Mouse (Mus musculus) adrenal gland, postnatal 4 days (tissue): ENCODE results near the gene Rasd1. TPM values are rescaled to one million over a fixed set of nuclear protein-coding genes. Genes with fewer than 3 reads are reported as not detected.

Experiments used
- DNase-seq, 2 experiments: peaks; one replicate each; pipeline ENCODE4 v3.0.0; 2021 to 2022; ENCODE audit warnings: low spot score in 2 of 2, mixed read lengths in 2 of 2
- long read RNA-seq, 2 experiments: library from polyadenylated mRNA; stranded (forward); transcript quantifications; one replicate each; pipeline ENCODE4 v2.0.0; 2021
- total RNA-seq, 2 experiments: library from RNA; stranded (reverse); gene quantifications; 2 replicates each; pipeline ENCODE4 v1.2.3; 2021

Rasd1 gene
- total RNA-seq: 10 to 100 TPM; 20.7 to 21.6 TPM
- long read RNA-seq, experiment 1, transcript Rasd1-201 (2 exons, 1,611 nt): major isoform, 27 of 29 reads
- long read RNA-seq, experiment 1, partial matches to known transcripts: 2 of 29 reads
- long read RNA-seq, experiment 1, other reads (novel, unspliced or antisense): 0 of 29 reads
- long read RNA-seq, experiment 2, transcript Rasd1-201 (2 exons, 1,611 nt): major isoform, 18 of 20 reads
- long read RNA-seq, experiment 2, partial matches to known transcripts: 0 of 20 reads
- long read RNA-seq, experiment 2, other reads (novel, unspliced or antisense): 2 of 20 reads

DNA sequence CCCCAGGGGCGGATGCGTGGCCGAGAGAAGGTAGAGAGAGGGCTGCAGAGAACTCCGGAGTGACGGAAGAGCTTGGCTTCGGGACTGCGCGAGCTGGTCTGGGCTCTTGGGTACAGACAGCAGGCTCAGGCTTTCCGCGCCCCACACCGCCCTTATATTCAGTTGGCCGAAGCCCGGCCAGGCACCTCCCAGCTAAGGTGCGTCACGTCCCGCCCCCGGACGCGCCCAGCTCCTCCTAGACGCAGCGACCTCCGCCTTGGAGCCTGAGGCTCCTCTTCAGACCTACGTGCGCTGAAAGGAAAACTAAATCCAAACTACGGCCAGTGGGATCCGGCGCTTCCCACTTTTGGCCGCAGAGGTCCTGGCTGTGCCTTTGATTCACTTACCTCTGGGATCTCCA lies at the start of gene Rasd1:
Rasd1 (minus strand) TSS at position 127 of the 400 bp plus-strand sequence.
- peak; percentile 64 to 68 for DNase-seq

DNA sequence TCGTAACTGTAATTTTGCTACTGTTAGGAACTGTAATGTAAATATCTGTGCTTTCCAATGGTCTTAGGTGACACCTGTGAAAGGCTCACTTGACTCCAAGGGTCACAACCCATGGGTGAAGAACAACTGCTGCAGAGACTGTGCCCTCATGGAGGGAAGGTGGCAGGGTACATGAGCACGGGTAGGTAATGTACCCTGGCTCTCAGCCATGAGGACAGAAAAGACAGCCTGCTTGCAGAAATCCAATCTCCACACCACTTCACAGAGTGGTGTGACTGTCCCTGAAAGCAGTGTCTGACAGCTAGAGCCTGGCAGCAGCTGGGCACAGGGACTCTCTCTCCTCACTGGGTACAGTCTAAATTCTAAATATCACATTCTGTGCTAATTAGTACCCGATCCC lies 46.8 kb upstream of the Rasd1 start:
- no peak for DNase-seq

DNA sequence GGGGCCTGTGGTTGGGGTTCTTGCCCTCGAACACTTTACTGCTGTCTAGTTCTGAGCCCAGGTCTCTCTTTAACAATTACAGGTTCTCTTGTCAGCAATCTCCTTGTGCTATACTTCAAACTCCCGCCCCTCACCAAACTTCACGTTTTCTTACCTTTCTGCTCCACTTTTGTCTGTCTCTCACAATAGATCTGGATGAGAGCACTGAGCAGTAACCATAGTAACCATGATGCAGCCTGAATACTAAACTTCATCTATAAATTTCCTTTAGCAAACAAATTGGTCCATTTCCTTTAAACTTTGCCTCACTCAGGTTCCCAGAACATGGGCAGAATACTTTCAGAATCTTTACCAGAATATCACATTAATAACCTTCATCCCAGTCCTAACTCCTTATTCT lies 44.7 kb upstream of the Rasd1 start:
- DNase-seq: no peak

DNA sequence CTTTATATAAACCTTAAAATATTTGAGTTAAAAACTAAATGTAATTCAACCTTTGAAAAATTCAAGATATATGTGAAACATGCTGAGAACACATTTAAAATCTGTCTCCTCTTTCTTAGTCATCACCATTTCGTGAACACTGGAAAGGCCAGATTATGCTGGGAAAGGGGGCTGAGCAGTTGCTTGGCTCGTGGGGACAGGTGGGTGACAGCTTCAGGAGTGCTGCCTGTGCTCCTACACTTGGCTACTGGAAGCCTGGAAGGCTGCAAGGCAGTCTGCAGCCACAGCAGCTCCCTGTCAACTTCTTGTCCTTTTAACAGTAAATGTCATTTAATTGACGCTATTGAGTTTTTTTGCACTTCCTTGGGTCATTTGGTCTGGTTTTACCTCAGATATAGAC lies 41.1 kb upstream of the Rasd1 start:
- no peak for DNase-seq

DNA sequence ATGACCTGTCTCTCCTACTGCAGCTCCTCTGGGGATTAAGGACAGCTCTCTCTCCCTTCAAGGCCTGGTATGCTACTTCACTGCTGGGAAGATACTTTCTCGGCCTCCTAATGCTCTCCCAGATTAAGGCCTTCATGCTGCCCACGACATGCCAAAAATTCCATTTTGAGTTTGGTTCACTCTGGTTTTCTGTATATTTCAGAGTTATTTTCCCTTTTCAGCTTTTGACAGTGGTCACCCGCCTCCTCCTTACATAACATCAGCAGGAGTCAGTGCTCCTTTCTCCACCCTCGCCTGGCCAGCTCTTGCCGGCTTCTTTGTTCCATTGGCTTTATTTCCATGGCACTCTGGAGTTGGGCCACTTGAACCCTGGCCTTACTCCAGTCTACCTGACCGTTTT lies 40.0 kb upstream of the Rasd1 start:
- no peak for DNase-seq

DNA sequence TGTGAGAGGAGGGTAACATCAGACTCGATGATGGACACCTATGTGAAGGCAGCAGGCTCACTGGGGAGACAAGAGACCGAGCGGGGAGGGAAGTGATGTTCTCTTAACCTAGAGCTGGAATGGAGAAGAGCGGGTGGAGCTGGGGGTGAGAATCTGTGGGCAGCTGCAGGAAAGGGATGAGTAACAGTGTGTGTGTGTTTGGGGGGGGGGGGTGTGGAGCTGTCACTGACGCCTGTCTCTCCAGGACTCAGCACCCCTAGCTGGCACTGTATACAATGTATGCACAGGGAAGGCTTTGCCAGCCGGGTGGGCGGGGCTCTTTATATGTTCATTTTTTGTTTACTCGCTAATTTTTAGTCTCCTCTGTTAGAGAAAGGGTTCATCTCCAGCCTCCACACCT lies 39.1 kb upstream of the Rasd1 start:
- DNase-seq: no peak

DNA sequence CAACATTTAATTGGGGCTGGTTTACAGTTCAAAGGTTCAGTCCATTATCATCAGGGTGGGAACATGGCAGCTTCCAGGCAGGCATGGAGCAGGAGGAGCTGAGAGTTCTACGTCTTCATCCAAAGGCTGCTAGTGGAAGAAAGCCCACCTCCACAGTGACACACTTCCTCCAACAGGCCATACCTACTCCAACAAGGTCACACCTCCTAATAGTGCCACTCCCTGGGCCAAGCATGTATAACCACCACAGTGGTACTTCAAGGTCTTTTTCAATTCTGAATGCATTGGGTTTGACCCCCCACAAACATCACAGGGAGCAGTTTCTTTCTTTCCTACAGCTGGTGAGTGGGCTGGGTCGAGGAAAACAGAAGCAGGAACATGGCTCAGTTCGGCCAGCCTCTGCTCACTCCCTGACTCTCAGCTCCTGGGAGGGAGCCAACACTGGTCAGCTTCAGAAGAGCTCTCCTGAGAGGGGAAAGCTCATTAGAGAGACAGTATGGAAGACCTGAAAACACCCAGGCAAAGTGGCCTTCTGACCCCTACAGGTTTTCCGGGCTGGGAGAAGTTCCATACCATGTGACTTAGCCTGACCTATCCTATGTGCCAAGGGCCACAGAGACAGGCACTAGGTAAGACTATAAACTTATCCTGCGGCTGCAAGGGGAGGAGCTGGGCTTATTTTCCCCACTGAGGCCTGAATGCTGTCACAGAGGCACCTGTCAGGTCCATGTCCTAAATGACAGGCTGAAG lies 36.7 kb upstream of the Rasd1 start:
- no peak for DNase-seq

DNA sequence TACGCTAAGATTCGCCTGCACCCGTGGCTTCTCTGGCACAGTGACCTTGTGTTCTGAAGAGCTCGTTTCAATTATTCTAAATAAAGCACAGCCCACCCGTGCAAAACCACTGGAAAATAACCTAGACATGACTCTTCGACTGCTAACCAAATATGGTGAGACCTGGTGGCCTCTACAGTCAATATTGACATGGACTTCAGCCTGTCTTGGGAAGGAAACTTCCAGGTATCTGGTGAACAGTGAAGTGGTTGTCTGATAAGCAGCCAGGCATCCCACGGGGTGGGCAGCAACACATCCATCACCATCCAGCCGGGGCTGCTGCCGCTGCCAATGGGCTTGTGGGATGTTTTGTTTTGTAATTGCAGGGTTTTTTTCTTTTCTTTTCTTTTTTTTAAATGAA lies 29.6 kb upstream of the Rasd1 start:
- DNase-seq: no peak

DNA sequence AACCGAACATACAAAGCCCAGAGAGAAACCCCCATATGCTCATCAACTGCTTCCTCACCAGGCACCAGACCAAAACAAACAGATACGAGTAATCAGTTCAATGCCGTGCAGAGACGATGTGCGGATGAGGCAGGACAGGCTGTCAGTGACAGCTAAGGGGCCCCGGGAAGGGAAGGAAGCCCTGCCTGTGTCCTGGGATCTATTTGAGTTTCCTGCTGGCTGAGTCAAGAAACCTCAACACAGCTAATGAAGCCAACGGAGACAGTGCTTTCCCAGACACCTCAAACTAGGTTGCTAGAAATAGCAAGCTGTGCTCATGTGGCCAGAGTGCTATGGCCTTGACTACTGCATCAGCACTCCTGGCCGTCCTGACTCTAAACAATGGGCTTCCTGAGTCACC lies 26.6 kb upstream of the Rasd1 start:
- no peak for DNase-seq

DNA sequence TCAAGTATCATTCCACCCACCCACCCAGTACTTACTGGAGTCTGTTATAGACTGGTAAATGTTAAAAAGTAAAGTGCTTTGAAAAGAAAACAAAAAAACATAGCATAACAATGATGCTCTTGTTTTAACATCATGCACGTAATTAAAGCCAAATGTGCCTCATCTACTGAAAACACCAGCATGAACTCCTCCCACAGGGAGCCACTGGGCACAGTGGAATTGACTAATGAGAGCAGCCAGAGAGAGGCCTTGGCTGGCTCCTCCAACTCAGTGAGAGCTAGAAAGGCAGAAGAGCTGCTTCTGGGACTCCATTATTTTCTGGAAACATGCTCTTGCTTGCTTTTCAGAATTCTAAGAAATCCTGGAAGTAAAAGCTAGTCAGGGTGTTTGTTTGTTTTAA lies 24.7 kb upstream of the Rasd1 start:
- no peak for DNase-seq

DNA sequence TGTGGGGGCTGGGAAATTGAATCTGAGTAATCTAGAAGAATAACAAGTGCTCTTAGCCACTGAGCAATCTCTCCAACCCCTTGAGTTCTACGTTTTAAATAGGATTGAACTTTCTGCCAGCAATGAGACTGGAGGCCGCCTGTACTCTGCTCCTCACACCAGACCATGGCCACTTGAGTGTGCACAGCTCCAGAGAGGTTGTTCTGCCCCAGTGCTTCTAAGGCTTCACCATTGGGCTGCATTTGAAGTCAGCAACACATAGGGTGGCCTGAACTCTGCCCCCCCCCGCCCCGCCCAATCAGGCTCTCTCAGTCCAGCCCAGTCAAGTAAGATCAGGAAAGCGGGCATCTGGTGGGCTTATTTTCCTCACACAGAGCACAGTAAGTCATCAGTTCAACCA lies 13.1 kb upstream of the Rasd1 start:
- DNase-seq: no peak

DNA sequence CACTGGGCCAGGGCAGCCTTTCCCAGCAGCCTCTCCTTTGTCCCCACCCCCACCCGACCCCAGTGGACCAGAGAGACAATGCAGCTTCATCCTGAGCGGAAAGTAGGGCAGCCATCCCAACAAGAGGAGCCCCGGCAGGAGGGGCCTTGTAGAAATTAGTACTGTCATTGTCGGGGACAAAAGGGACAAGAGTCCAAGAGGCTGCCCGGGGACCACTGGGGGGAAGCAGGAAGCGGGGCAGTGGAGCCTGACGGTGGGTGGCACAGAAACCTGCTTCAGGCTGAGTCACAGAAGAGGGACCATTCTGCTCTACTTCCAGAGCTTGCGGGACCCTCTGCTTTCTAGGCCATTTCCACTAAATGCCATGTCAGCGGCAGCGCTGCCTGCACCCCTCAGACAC lies 10.5 kb upstream of the Rasd1 start:
- no peak for DNase-seq

DNA sequence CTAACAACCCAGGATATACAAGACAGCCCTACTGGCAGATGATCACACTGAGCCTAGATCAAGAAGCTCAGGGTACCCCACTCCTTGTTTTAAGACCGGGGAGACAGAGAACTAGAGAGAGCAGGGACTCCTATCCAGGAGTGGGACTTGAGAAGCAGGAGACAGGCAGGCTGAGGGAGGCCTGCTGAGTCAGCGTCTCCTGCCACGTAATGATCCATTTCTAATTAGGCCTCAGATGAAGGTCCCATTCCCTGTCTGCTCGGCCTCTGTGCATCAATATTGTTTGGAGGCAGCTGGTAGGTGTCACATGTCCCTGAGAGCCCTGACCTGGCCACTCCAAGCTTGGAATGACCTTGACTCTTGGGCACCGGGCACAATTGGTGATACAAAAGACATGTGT lies 8.6 kb upstream of the Rasd1 start:
- DNase-seq: no peak

DNA sequence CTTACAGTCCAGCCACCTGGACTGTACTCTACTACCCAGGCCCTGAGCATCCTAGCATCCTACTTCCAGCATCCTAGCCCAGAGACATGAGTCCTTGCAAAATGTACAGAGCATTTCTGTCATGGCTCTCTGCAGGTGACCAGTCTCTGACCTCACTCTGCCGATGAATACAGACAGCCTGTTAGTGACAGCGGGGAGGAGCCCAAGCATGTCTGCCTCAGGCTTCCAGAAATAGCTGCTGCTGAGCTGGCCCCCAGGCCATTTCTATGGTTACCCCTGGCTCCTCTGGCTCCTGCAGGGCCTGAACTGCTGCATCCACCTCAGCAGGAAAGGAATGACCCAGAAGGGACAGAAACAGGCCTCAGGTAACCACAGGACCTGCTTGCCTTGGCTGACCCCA lies 6.9 kb upstream of the Rasd1 start:
- no peak for DNase-seq

DNA sequence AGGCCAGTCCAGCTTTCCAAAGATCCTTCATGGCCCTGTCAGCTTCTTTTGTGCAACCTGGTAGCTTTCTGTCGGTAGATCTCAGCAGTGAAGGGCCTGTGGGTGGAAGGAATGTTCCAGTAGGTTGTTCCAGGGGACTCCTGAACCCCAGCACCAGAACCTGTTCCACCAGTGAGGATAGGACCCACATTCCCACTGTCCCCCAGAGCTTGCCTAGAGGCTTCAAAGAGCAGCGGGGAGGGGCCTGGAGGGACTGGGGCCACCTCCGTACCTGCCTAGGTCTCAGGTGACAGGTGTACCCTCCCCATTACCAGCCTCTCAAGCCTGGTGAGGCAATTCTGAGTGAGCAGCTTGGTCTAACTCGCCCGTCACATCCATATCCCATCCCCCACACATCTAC lies 6.0 kb upstream of the Rasd1 start:
- DNase-seq: no peak

DNA sequence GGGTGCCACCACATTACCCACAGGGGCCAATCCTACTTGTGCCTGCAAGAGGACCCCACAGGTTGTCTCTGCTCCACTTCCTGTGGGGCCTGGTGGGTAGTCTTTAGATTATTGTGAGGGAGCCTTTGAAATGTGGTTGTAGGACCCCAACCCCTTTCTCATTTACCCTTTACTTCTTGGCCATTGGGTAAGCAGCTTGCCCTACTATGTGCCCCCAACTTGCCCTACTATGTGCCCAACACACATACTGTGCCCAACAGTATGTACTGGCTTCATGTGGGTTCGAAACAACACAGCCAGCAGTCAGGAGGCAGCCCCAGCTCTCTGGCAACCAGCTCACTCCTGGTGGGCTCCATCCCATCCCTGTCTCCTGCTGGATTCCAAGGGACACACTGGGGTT lies 3.0 kb upstream of the Rasd1 start:
- no peak for DNase-seq

DNA sequence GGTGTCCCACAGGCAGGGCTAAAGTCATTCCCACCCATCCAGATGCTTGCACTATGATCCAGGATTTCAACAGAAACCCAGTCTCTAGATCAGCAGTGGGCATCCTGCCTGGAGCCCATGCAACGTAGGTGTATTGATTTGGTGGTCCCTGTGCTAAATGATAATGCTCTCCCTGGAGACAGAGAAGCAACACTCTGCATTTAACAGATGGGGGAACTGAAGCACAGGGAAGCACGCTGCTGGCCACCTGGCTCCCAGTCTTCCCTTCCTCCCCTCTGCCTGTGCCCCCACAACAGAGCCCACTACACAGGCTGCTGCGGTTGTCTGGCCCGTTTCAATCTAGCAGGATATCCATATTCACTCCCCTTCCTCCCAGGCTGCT lies 1.3 kb upstream of the Rasd1 start:
- DNase-seq: no peak

DNA sequence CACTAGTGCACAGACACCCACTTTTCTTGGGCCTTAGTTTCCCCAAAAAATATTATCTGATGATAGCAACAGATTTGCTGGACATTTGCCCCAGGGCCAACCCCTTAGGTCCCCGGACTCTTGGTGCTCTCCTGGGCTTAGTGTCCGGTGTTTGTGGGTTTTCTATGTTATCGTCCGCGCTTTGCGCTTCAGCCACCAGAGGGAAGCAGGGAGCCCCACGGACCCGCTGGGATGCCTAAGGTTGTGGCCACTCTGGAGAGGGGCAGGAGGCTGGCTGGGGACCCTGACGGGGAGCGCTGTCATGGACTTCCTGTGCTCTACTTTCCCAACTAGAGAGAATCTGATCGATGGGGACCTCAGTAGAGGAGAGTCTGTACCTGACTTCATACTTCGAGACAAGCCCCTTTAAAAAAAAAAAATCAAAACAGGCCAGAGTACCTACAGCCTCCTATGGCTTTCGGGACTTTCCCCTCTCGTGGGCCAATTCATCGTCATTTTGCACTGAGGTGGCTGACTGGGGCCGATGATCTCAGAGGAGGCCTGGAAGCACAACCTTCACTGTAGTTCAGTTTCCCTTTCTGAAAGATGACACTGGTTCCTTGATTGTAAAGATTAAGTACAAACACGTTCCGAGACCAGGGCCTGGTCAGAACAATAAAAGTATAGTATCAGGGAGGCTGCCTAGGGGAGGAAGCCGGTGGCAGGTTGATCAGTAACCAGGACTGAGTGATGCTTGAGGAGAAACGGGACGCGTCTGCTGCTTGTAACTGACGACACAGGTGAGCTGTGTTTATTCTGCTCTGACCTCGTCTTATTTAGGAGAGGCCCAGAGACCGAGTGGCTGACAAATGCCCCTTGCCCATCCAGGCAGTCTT lies 720 bp upstream of the Rasd1 start:
- peak; percentile 57 to 75 for DNase-seq

DNA sequence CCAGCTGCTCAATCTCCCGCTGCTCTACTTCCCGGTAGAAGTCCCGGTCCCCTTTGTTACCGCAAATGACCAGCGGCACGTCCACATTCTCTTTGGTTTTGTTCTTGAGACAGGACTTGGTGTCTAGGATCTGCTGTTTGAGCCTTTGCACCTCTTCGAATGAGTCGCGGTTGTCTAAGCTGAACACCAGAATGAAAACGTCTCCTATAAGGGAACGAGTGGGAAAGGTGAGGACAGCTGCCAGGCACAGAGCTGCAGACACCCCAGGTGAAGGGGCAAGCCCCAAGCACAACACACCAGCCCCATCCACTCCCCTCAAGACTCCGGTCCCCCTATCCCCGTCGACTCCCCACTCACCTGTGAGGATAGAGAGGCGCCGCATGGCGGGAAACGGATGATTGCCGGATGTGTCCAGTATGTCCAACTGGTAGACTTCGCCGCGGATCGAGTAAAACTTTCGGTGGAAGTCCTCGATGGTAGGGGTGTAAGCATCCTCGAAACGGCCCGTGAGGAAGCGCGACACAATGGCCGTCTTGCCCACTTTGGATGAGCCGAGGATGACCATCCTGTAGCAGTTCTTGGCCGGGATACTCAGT lies 483 bp downstream of the Rasd1 start:
- no peak for DNase-seq

DNA sequence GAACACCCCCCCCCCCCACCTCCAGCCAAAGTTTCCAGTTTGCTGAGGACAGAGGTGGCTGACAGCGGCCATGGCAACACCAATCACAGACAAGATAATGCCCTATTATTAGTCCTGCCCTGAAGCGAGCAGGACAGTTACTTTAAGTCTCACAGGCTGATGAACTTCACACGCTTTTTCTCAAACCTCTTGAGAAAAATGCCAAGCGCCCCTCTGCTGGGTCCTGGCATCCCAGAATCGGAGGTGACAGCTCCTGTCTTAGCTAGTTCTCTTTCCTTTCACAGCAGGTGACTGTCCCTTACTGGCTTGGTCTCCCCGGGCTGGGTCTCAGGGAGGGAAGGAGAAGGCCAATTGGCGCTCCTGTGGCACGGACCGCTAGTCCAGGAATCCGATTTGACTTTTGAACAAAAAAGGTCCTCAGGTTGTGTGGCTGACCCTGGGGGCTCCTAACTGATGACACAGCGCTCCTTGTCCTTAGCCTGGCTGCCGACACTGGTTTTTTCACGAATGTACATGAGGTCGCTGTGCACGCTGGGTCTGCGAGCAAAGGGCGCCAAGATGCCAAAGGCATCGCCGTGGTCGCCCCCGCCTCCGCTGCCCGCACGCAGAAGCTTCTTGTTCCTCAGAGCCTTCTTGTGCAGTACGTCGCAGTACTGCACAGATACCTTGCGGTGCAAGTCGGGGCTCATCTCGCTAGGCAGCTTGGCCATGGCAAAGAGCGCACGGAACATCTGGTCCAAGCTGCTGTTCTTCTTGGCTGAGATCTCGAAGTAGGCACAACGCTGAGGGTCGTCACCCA lies 1.2 kb downstream of the Rasd1 start:
- no peak for DNase-seq

DNA sequence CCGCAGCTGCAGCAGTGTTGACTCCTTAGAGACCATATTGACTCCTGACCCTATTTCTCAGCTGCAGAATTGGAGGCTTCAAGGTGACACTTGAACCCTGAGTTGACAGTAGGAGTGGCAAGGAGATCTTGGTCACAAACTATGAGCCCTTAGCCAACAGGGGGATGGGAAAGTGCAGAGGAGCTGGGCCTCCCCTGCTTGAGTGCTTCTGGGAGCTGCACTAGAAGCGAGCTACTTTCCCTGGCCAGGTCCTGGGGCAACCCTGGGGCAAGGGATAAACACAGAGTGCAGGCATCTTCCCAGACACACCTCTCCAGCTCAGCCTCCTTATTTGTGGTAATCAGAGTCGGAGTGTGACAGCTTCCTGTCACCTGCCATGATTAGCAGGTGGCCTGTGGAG lies 2.2 kb downstream of the Rasd1 start:
- DNase-seq: no peak
